Comparison of ENCODE assay signal across 8 mouse cellular contexts in genomic region chr11:95337129-95337813, GRCm38 (mm10). TPM values are rescaled to one million over a fixed set of nuclear protein-coding genes. Genes with fewer than 3 reads are reported as not detected.
DNase-seq lines count a peak whose midpoint lies in the region; ATAC-seq lines count a peak whose summit lies in the region.

No protein-coding gene starts in this region.

- peak overlapping the region; percentile 75 for H3K4me2 ChIP-seq in intestine, embryonic 14.5 days (ENCODE audit: low read length)
- H3K4me2 ChIP-seq in midbrain, embryonic 15.5 days = peak overlapping the region; percentile 94

- no peaks in the 10 kb centered on the region for H3K27me3 ChIP-seq in intestine, embryonic 14.5 days (replicated peaks; ENCODE audit: control insufficient read depth, insufficient read depth, low read length)
- H3K27me3 ChIP-seq in midbrain, embryonic 15.5 days (replicated peaks) = peaks cover 10% of the 10 kb centered on the region; the same call in 1 of the 2 replicates

- peak; percentile 4 to 8 for DNase-seq in cerebellum, adult 18-20 months
- no peak for DNase-seq in cerebellum, adult 11 months
- peak; percentile 88 for DNase-seq in embryo, embryonic 10.5 days (ENCODE audit: low spot score)
- DNase-seq in gastrocnemius, postnatal 4 days (ENCODE audit: low spot score in 2 of 2) = peak; percentile 42 to 72
- peak; percentile 91 for DNase-seq in intestine, embryonic 14.5 days (ENCODE audit: low spot score)
- DNase-seq in liver = peak; percentile 86
- peak; percentile 80 to 83 for DNase-seq in spleen, postnatal 10 days (ENCODE audit: low spot score in 2 of 2)

- H3K4me3 ChIP-seq in intestine, embryonic 14.5 days (ENCODE audit: low read depth, low read length) = peak overlapping the region; percentile 91
- peak overlapping the region; percentile 88 for H3K4me3 ChIP-seq in midbrain, embryonic 15.5 days

- peaks cover 30% of the 10 kb centered on the region; the same call in 1 of the 2 replicates for H3K4me1 ChIP-seq in intestine, embryonic 14.5 days (replicated peaks; ENCODE audit: control insufficient read depth, insufficient read depth, low read length)
- H3K4me1 ChIP-seq in midbrain, embryonic 15.5 days = peaks cover 16% of the 10 kb centered on the region

- 0 out of 2 replicates have a peak, but pooled peaks cover 3% of the 10 kb centered on the region for H3K36me3 ChIP-seq in intestine, embryonic 14.5 days (ENCODE audit: control insufficient read depth, insufficient read depth, low read length)
- H3K36me3 ChIP-seq in midbrain, embryonic 15.5 days (replicated peaks) = no peaks in the 10 kb centered on the region

- no peaks in the 10 kb centered on the region for H3K9me3 ChIP-seq in intestine, embryonic 14.5 days (ENCODE audit: control insufficient read depth, low read length)
- no peaks in the 10 kb centered on the region for H3K9me3 ChIP-seq in midbrain, embryonic 15.5 days

- WGBS in intestine, embryonic 14.5 days = under 1% methylated on average over 42 of the region's 50 CpGs
- WGBS in midbrain, embryonic 15.5 days = 1% methylated on average over 50 of the region's 50 CpGs

- peak overlapping the region; percentile 68 for H3K9ac ChIP-seq in intestine, embryonic 14.5 days (ENCODE audit: low read length)
- peak overlapping the region; percentile 49 for H3K9ac ChIP-seq in midbrain, embryonic 15.5 days

- ATAC-seq in intestine, embryonic 14.5 days (replicated peaks; ENCODE audit: low FRiP score, low TSS enrichment, low read depth) = peak; percentile 74
- ATAC-seq in midbrain, embryonic 15.5 days (replicated peaks) = peak; percentile 74

- peak overlapping the region; percentile 38; the same call in 1 of the 2 replicates for H3K27ac ChIP-seq in intestine, embryonic 14.5 days (ENCODE audit: low read depth)
- no peak overlapping the region for H3K27ac ChIP-seq in midbrain, embryonic 15.5 days

RNA-seq across cellular contexts. Expression of gene Fam117a, which starts 0.5 kb away (rescaled TPM):
- total RNA-seq in gastrocnemius, postnatal 4 days (2021) = 10 to 100 TPM; 21.1 to 24.9 TPM
- 10.3 and 10.9 TPM in 2 replicates for polyA plus RNA-seq in intestine, embryonic 14.5 days (2014; fragmentation: Nextera tagmentation; extraction: Ambion mirVana)
- polyA plus RNA-seq in midbrain, embryonic 15.5 days (2015; fragmentation: Nextera tagmentation; extraction: Ambion mirVana) = 2.2 and 2.3 TPM in 2 replicates

RNA-seq across cellular contexts. Expression of gene Kat7, which starts 27.2 kb away (rescaled TPM):
- total RNA-seq in gastrocnemius, postnatal 4 days (2021) = 10 to 100 TPM; 44.2 to 44.4 TPM
- 68.7 and 76.8 TPM in 2 replicates for polyA plus RNA-seq in intestine, embryonic 14.5 days (2014; fragmentation: Nextera tagmentation; extraction: Ambion mirVana)
- 62.8 and 69.6 TPM in 2 replicates for polyA plus RNA-seq in midbrain, embryonic 15.5 days (2015; fragmentation: Nextera tagmentation; extraction: Ambion mirVana)

RNA-seq across cellular contexts. Expression of gene Slc35b1, which starts 47.2 kb away (rescaled TPM):
- total RNA-seq in gastrocnemius, postnatal 4 days (2021) = 10 to 100 TPM; 47.4 to 49.3 TPM
- 85.2 and 90.5 TPM in 2 replicates for polyA plus RNA-seq in intestine, embryonic 14.5 days (2014; fragmentation: Nextera tagmentation; extraction: Ambion mirVana)
- 143 TPM in 2 replicates for polyA plus RNA-seq in midbrain, embryonic 15.5 days (2015; fragmentation: Nextera tagmentation; extraction: Ambion mirVana)
